Mouse (Mus musculus): ENCODE data around the gene Adarb1. TPM values are rescaled to one million over a fixed set of nuclear protein-coding genes. Genes with fewer than 3 reads are reported as not detected.

Adarb1 gene
- polyA plus RNA-seq, 1 experiment from 2014 or later = 12.4 TPM

DNA sequence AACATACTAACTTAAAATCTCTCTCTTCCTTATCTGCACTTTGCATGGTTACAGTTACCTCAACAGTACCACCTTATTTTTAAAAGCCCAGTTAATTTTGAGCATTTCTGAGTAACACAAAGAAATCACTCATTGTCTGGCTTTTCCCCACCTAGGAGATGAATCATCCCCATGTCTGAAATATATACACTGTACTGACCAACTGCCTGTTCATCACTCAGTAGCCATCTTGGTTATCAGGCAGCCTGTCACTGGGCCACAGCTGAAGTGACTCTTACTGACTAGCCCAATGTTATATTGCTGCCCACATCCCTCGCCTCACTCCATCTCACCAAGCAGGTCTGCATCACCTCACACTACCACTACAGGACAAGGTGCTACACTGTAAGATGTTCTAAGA, 30.5 kb downstream of the Adarb1 start:
- ATAC-seq (no peak), DNase-seq (ENCODE audit: low read depth, low spot score) (no peak)
- CTCF ChIA-PET = interaction anchor here (1.2 kb wide), 1 partner anchor 122 kb away, joined by 3 read pairs; no protein-coding TSS in a partner anchor
- in situ Hi-C loops (cut with MboI; ENCODE audit: low pct_unique_long_range_greater_than_20kb) = no loop called here
- POLR2A ChIA-PET = no interaction called here
- H3K27me3 ChIP-seq = no peaks in the 10 kb centered on the region
- no peak for TF ChIP-seq CTCF (IDR thresholded peaks at IDR 0.05)

DNA sequence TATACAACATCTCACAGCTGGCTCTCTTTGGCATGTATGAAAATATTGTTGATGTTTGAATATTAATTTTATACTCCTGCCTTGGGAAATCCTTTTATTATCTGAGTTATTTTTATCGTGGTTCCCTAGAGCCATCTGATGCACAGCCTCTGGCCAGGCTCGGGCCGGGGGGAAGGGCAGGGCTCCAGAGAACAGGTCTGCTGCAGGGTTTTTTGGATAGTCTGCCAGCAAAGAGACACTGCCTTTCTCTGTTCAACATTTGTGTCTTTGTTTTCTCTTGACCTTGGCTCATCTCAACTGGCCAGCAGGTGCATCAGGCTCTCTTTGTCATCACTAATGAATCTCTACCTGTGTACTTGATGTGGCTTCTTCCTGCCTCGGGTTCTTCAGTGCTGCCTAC, 32.3 kb downstream of the Adarb1 start:
- DNase-seq (ENCODE audit: low read depth, low spot score) (no peak), ATAC-seq (no peak)
- TF ChIP-seq CTCF (IDR thresholded peaks at IDR 0.05) = no peak
- H3K27me3 ChIP-seq = no peaks in the 10 kb centered on the region
- ChIA-PET POLR2A (interaction anchor here (1.8 kb wide), 1 partner anchor 26 kb away, joined by 3 read pairs; no protein-coding TSS in a partner anchor), CTCF (no interaction called here)
- in situ Hi-C loops (cut with MboI; ENCODE audit: low pct_unique_long_range_greater_than_20kb) = no loop called here

DNA sequence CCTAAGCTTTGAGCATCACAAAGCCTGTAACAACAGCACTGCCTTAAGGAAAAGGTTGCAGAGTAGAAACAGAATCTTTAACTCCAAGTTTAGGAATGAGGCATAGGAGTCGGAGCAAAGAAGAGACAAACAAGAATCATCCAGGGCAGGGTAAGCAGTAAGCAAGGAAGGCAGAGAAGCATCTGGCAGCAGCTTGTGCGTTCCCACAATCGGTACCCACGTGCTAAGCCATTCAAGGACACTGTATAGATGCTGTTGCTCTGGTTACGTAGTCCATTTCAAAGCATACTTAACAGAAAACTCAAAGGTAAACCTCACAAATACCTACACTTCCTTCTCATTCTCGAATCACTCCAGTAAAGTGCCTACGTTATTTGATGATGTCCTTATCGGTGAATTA, 35.0 kb downstream of the Adarb1 start:
- in situ Hi-C loops (cut with MboI; ENCODE audit: low pct_unique_long_range_greater_than_20kb) = no loop called here
- CTCF ChIA-PET = interaction anchor here (2.6 kb wide), 1 partner anchor 14 kb away, joined by 6 read pairs; no protein-coding TSS in a partner anchor
- H3K27me3 ChIP-seq = no peaks in the 10 kb centered on the region
- POLR2A ChIA-PET = no interaction called here
- ATAC-seq = no peak
- TF ChIP-seq CTCF (IDR thresholded peaks at IDR 0.05) = no peak
- no peak for DNase-seq (ENCODE audit: low read depth, low spot score)

DNA sequence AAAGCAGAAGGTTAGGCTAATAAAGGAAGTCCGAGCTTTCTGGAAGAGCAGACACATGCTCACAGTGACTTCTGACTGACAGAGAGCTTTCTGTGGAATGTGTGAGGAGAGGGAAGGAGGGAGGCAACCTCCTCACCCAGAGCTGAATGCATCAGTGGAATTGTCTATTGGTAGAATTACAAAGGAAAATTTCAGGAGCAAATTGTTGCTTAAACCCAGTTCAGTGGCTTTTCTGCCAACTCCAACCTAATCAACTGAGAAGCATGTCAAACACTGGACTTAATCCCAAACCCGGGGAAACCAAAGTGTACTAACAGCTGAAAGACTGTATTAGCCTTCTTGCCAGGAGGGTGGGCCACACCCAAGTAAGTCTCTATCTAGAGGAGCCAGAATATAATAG, 36.9 kb downstream of the Adarb1 start:
- POLR2A ChIA-PET = interaction anchor here (1.4 kb wide), 1 partner anchor 82 kb away, joined by 3 read pairs; no protein-coding TSS in a partner anchor
- DNase-seq (ENCODE audit: low read depth, low spot score) = no peak
- in situ Hi-C loops (cut with MboI; ENCODE audit: low pct_unique_long_range_greater_than_20kb) = no loop called here
- TF ChIP-seq CTCF (IDR thresholded peaks at IDR 0.05) = no peak
- H3K27me3 ChIP-seq = no peaks in the 10 kb centered on the region
- peak; percentile 51 for ATAC-seq
- CTCF ChIA-PET = interaction anchor here (1.1 to 2.6 kb wide), 5 partner anchors 10 to 129 kb away, joined by 4 to 6 read pairs (median 4); no protein-coding TSS in a partner anchor

DNA sequence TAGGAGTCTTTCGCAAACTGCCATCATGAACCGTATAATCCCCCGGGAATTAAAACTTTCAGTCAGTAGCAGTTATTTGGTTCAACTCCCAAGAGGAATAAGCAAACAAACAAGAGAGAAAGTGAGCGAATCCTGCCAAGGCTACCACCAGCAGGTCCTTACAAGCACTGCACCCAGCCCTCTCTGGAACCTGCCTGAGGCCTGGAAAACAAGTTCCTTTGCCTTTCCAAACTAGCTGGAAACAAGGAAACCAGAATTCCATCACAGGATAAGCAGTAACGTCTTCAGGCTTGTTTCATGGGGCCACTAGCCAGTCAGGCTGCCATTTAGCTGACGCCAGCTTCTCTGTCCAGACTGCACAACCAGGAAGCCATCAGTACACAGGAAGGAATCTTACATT, 37.4 kb downstream of the Adarb1 start:
- no peaks in the 10 kb centered on the region for H3K27me3 ChIP-seq
- in situ Hi-C loops (cut with MboI; ENCODE audit: low pct_unique_long_range_greater_than_20kb) = no loop called here
- peak; percentile 25 for DNase-seq (ENCODE audit: low read depth, low spot score)
- ChIA-PET CTCF (interaction anchor here (1.1 to 2.6 kb wide), 6 partner anchors 10 to 130 kb away, joined by 3 to 6 read pairs (median 4); no protein-coding TSS in a partner anchor), POLR2A (interaction anchor here (1.4 kb wide), 1 partner anchor 83 kb away, joined by 3 read pairs; no protein-coding TSS in a partner anchor)
- peak; percentile 52 for TF ChIP-seq CTCF (IDR thresholded peaks at IDR 0.05)
- no peak for ATAC-seq

DNA sequence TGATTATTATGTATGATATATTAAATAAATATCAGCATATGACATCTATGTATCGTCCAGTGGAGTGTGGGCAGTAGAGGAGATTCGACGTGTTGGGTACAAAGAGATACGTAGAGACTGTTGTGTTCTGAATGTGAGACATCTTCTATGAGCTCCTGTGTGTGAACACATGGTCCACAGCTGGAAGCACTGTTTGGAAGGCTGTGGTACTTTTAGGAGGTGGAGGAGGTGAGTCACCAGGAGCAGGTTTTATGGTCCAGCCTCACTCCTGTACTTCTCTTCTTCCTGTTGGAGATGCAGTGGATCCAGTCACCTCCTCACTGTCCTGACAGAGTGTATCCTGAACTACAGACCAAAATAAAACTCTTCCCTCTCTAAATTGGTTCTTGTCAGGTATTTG, 38.9 kb downstream of the Adarb1 start:
- ATAC-seq = no peak
- no peaks in the 10 kb centered on the region for H3K27me3 ChIP-seq
- POLR2A ChIA-PET = no interaction called here
- CTCF ChIA-PET = interaction anchor here (1.4 to 2.2 kb wide), 2 partner anchors 8 to 9 kb away, joined by 4 to 6 read pairs; no protein-coding TSS in a partner anchor
- in situ Hi-C loops (cut with MboI; ENCODE audit: low pct_unique_long_range_greater_than_20kb) = no loop called here
- no peak for DNase-seq (ENCODE audit: low read depth, low spot score)
- TF ChIP-seq CTCF (IDR thresholded peaks at IDR 0.05) = no peak

DNA sequence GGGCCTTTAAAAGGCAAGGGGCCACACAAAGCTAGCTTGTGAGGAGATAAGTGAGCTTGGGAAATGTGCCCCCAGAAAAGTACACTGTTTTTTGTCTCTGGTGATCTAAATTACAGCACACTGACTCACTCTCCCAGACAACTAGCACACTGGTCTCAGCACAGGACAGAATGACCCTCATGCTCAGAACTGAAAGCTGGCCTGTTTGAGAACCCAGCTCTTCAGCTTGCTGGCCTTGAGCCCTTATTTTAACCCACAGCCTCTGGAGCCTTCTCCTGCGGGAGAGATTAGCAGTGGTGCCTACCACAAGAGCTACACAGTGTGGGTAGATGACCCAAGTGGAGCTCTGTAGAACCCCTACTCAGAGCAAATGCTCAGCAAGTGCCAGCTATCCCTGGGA, 42.0 kb downstream of the Adarb1 start:
- ChIA-PET POLR2A (interaction anchor here (1.3 kb wide), 1 partner anchor 30 kb away, joined by 3 read pairs; no protein-coding TSS in a partner anchor), CTCF (no interaction called here)
- DNase-seq (ENCODE audit: low read depth, low spot score) (no peak), ATAC-seq (no peak)
- in situ Hi-C loops (cut with MboI; ENCODE audit: low pct_unique_long_range_greater_than_20kb) = no loop called here
- H3K27me3 ChIP-seq = no peaks in the 10 kb centered on the region
- no peak for TF ChIP-seq CTCF (IDR thresholded peaks at IDR 0.05)

DNA sequence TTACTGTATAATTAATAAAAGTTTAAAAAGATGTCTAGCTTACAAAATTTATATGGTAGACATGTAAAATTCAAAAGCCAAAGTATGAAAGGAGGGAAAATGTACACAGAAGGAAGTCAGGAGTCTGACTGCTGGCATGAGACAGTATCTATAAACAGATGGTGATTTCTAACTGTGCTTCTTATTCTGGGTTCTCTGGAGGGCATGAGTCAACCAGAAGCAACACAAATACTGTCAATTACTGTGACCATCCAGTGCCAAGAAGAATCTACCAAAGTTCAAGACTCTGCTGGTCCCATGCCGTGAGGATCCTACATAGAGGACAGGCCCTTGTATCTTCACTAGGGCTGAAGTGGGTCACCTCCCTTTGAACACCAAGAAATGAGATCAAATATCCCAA, 43.1 kb downstream of the Adarb1 start:
- ATAC-seq (no peak), DNase-seq (ENCODE audit: low read depth, low spot score) (no peak)
- no peaks in the 10 kb centered on the region for H3K27me3 ChIP-seq
- in situ Hi-C loops (cut with MboI; ENCODE audit: low pct_unique_long_range_greater_than_20kb) = no loop called here
- ChIA-PET CTCF (interaction anchor here (1.1 kb wide), 1 partner anchor 12 kb away, joined by 3 read pairs; no protein-coding TSS in a partner anchor), POLR2A (interaction anchor here (1.0 to 1.3 kb wide), 2 partner anchors 13 to 31 kb away, joined by 3 read pairs; no protein-coding TSS in a partner anchor)
- TF ChIP-seq CTCF (IDR thresholded peaks at IDR 0.05) = no peak

DNA sequence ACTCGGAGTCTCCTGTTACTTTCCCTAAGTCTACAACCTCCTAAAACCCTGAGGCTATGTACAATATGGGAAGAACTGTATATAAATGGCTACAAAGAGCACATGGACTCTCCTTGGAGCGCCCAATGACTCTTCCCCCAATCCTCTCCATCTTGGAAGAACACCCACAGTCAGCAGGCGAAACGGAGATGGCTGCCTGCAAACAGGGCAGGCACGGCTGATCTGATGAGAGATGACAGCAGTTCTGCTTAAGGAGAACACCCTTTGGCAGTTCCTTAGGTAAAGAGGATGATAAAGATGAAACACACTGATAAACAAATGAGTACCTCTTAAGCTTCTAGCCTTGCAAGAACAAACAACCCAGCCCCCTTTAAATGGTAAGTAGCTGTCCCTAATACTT, 43.7 kb downstream of the Adarb1 start:
- no peak for ATAC-seq
- no peak for DNase-seq (ENCODE audit: low read depth, low spot score)
- in situ Hi-C loops (cut with MboI; ENCODE audit: low pct_unique_long_range_greater_than_20kb) = no loop called here
- TF ChIP-seq CTCF (IDR thresholded peaks at IDR 0.05) = no peak
- no peaks in the 10 kb centered on the region for H3K27me3 ChIP-seq
- POLR2A ChIA-PET = interaction anchor here (1.0 kb wide), 1 partner anchor 13 kb away, joined by 3 read pairs; no protein-coding TSS in a partner anchor
- CTCF ChIA-PET = interaction anchor here (1.1 to 1.4 kb wide), 2 partner anchors 11 to 21 kb away, joined by 3 read pairs; no protein-coding TSS in a partner anchor

DNA sequence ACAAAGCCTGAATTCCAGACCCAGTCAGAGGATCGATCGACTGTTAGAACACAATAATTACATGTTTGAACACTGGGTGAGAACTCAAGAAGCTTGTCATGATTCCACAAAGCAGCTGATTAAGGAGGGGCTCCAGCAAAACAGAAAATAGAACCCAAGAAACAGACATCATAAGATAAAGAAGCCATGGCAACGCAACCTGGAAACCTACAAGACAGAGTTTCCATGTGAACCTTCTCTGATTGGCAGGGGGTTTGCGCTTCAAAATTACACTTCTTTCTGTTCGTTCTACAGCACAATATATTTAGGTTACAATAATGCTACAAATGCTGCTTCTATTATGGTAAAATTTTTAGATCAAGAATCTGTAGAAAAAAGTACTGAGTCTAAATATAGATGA, 47.9 kb downstream of the Adarb1 start:
- H3K27me3 ChIP-seq = no peaks in the 10 kb centered on the region
- TF ChIP-seq CTCF (IDR thresholded peaks at IDR 0.05) = no peak
- DNase-seq (ENCODE audit: low read depth, low spot score) (no peak), ATAC-seq (no peak)
- in situ Hi-C loops (cut with MboI; ENCODE audit: low pct_unique_long_range_greater_than_20kb) = no loop called here
- CTCF ChIA-PET = interaction anchor here (1.8 kb wide), 1 partner anchor 10 kb away, joined by 6 read pairs; no protein-coding TSS in a partner anchor
- POLR2A ChIA-PET = no interaction called here

DNA sequence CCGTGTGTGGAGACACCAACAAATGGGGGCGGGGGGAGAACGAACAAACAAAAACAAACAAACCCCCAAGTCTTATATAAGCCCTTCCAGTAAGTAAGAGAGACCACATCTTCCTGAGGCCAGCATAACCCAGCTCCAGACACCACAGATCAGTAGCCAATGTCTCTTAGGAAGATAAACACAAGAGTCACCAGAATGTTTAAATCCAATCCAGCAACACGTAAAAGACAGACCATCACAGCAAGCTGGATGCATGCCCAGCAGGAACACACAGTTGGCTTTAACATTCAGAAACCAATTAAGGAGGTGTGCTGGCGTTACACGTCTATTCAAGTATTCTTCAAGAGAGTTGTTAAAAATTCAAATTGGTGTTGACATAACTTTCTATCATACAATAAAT, 50.1 kb downstream of the Adarb1 start:
- ATAC-seq (no peak), DNase-seq (ENCODE audit: low read depth, low spot score) (no peak)
- in situ Hi-C loops (cut with MboI; ENCODE audit: low pct_unique_long_range_greater_than_20kb) = no loop called here
- no peak for TF ChIP-seq CTCF (IDR thresholded peaks at IDR 0.05)
- ChIA-PET CTCF (interaction anchor here (1.1 to 1.6 kb wide), 3 partner anchors 10 to 141 kb away, joined by 3 to 4 read pairs (median 3); no protein-coding TSS in a partner anchor), POLR2A (no interaction called here)
- H3K27me3 ChIP-seq = no peaks in the 10 kb centered on the region

Data from Patski (cell line).